Mouse (Mus musculus) stomach, embryonic 16.5 days (tissue): ENCODE results near the gene Rsph1. TPM values are rescaled to one million over a fixed set of nuclear protein-coding genes. Genes with fewer than 3 reads are reported as not detected.

Experiments used
- ATAC-seq: fragments of 200-750 bp; cut with Nextera tagmentation; 2 replicates; pipeline ENCODE4 v1.8.0; 2017; ENCODE audit warnings: moderate number of reproducible peaks, moderate TSS enrichment; ENCODE audit not compliant: insufficient read depth, low FRiP score
- H3K27ac ChIP-seq: fragments of 300-500 bp; sonication (generic); 2 replicates; pipeline ENCODE4 v1.5.1; 2014; ENCODE audit warnings: low read length
- H3K27me3 ChIP-seq: fragments of 300-500 bp; sonication (generic); 2 replicates; pipeline ENCODE4 v1.6.1; 2014; ENCODE audit warnings: low read length, control low read depth, mixed read lengths; ENCODE audit not compliant: control insufficient read depth, insufficient read depth
- H3K36me3 ChIP-seq: fragments of 300-500 bp; sonication (generic); 2 replicates; pipeline ENCODE4 v1.6.1; 2014; ENCODE audit warnings: low read length; ENCODE audit not compliant: control insufficient read depth, insufficient read depth
- H3K4me1 ChIP-seq: fragments of 300-500 bp; sonication (generic); 2 replicates; pipeline ENCODE4 v1.6.1; 2014; ENCODE audit warnings: low read length, control low read depth, mixed read lengths; ENCODE audit not compliant: control insufficient read depth, insufficient read depth
- H3K4me2 ChIP-seq: fragments of 300-500 bp; sonication (generic); 2 replicates; pipeline ENCODE4 v1.6.1; 2014; ENCODE audit warnings: low read depth, low read length, mixed read lengths
- H3K4me3 ChIP-seq: fragments of 300-500 bp; sonication (generic); replicated peaks from 2 replicates; pipeline ENCODE4 v1.5.1; 2014; ENCODE audit warnings: mild to moderate bottlenecking, low read length
- H3K9ac ChIP-seq: fragments of 300-500 bp; sonication (generic); 2 replicates; pipeline ENCODE4 v1.6.1; 2014; ENCODE audit warnings: low read length
- H3K9me3 ChIP-seq: fragments of 300-500 bp; sonication (generic); replicated peaks from 2 replicates; pipeline ENCODE4 v1.6.1; 2016; ENCODE audit warnings: low read length, control low read depth; ENCODE audit not compliant: control insufficient read depth
- WGBS: fragments of 180-500 bp; shearing (Covaris S2); extraction: QIAGEN DNeasy Blood & Tissue Kit; methylation state at CpG from one replicate; pipeline ENCODE4 v1.1.7; 2014; 5-methylcytosine and 5-hydroxymethylcytosine counted together
- polyA plus RNA-seq: library from polyadenylated mRNA; unstranded; fragments of >200 nt; fragmentation: Nextera tagmentation; extraction: Ambion mirVana; gene quantifications from 2 replicates; pipeline ENCODE4 v1.2.1, GENCODE M21; 2015

Rsph1 gene
- 1.5 and 2.5 TPM in 2 replicates for polyA plus RNA-seq

DNA sequence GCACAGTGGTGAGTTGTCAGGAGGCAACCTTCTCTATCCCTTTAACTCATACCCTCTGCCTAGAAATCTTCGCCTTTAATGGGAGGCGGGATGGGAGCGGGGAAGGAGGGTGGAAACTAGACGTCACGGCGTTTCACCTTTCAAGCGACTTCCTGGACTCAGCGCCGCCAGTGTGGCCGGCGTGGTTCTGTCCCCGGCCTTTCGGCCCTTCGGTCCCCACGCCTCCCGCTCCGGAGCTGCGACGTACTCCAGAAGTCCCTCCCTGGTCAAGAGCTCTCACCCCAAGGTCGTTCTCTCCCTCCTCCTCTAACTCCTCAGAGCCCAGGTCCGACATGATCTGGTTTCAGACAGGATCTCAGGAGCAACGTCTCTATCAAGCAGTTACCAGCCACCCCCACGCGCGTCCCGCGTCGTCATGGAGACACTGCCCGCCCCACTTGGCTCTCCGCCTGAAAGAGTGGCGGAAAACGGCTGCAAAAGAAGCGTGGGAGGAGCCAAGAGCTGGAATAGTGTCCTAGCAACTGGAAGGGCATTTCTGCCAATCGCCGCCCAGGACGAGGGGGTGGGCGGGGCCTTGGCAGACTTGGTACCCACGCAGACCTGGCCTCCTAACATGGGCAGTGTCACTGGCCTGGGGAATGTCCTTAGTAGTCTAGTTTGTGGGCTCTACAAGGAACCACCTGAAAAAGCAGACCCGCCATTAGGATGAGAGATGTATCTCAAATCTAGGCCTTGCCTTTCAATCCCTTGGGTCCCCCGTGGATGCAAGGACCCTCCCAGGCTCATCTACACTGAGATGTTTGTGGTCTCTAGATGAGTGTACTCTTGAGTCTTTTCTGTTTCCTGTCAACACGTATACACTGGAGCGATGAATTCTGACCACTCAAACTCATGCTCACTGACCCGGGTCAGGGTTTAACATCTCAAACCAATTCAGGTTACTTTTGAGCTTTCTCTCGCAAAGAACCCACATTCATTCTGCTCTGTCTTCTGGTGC lies at the start of gene Rsph1:
Gene Rsph1, minus strand, starts transcription at position 462 of the 997 bp plus-strand sequence.
- Histone ChIP-seq H3K36me3 (no peaks in the 10 kb centered on the region), H3K4me2 (peak within 1 kb of the TSS; percentile 81), H3K4me1 (0 out of 2 replicates have a peak, but pooled peaks cover 5% of the 10 kb centered on the region), H3K4me3 (peak within 1 kb of the TSS; percentile 53), H3K9me3 (no peaks in the 10 kb centered on the region), H3K9ac (peak within 1 kb of the TSS; percentile 57), H3K27ac (no peak within 1 kb of the TSS), H3K27me3 (no peaks in the 10 kb centered on the region)
- 10% methylated on average over 44 of the region's 44 CpGs for WGBS
- ATAC-seq: peak; percentile 91

DNA sequence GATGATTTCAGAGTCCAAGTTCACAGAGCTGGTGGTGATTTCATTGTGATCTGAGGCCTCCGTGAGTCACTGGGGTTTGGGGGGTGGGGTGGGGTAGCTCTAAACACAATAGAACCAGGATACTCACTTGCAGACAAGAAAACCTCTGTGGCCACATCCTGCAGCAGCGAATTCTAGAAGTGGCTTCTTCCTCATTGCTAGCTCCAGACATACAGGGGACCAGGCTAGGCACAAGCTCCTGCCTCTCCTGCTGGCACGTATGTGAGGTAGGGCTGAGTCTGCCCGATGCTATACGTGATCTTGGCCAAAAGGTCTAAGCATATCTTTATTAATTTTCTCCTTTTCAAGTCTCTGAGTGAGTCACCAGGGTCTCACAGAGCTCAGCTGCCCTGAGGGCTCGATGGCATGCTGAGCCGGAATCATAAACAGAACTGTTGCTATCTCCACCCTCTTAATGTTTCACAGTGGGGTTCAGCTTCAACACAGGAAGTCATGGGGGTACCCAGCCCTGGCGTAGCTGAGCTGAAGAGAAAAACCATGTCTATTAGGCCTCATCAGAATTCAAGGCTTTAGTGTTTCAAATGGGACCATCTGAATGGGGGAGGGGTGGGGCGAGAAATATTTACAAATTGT lies 49.2 kb upstream of the Rsph1 start:
- Histone ChIP-seq H3K9me3 (no peaks in the 10 kb centered on the region), H3K27me3 (no peaks in the 10 kb centered on the region), H3K36me3 (no peaks in the 10 kb centered on the region), H3K9ac (peak overlapping the region; percentile 32; the same call in 1 of the 2 replicates), H3K4me1 (peaks cover 24% of the 10 kb centered on the region), H3K4me2 (no peak overlapping the region), H3K27ac (no peak overlapping the region; the same call in 1 of the 2 replicates), H3K4me3 (no peak overlapping the region)
- 51% methylated on average over 9 of the region's 9 CpGs for WGBS
- ATAC-seq: no peak

GRCm38 (mm10) chr17:31325451-31326219 lies 48.5 kb upstream of the Rsph1 start:
- ATAC-seq: no peak
- H3K4me3 ChIP-seq: no peak overlapping the region
- H3K9me3 ChIP-seq: no peaks in the 10 kb centered on the region
- no peaks in the 10 kb centered on the region for H3K36me3 ChIP-seq
- no peak overlapping the region; the same call in 1 of the 2 replicates for H3K9ac ChIP-seq
- peaks cover 29% of the 10 kb centered on the region for H3K4me1 ChIP-seq
- 55% methylated on average over 13 of the region's 13 CpGs for WGBS
- peak overlapping the region; percentile 49 for H3K27ac ChIP-seq
- no peak overlapping the region for H3K4me2 ChIP-seq
- H3K27me3 ChIP-seq: no peaks in the 10 kb centered on the region

DNA sequence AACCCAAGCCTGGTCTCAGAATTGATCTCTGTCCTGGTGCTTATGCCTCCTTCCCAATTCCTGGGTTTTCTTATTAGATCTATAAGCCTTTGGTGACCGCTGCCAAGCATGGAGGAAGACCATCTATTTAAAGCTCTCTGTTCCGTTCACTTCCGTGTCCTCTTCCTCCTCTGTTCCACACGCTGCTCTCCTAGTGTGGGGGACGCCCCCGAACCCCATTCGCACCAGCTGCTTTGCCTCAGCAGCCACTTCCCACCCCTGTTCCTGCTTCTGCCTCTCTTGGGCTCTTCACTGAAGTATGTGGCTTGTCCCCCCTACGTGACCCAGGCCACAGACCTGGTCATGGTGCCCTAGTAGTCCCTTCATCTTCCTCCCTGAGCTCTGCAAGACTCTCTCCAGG lies 47.0 kb upstream of the Rsph1 start:
- Histone ChIP-seq H3K4me2 (no peak overlapping the region), H3K4me1 (peaks cover 32% of the 10 kb centered on the region), H3K4me3 (no peak overlapping the region), H3K36me3 (no peaks in the 10 kb centered on the region), H3K9ac (no peak overlapping the region; the same call in 1 of the 2 replicates), H3K27me3 (no peaks in the 10 kb centered on the region), H3K27ac (peak overlapping the region; percentile 75; the same call in 1 of the 2 replicates), H3K9me3 (no peaks in the 10 kb centered on the region)
- WGBS: 82% methylated on average over 8 of the region's 8 CpGs
- ATAC-seq: no peak

- peaks cover 32% of the 10 kb centered on the region for H3K4me1 ChIP-seq
- ATAC-seq: peak; percentile 33; the same call in 1 of the 2 replicates
These were observed 46.2 kb upstream of the Rsph1 start for GRCm38 (mm10) chr17:31323379-31323778.

DNA sequence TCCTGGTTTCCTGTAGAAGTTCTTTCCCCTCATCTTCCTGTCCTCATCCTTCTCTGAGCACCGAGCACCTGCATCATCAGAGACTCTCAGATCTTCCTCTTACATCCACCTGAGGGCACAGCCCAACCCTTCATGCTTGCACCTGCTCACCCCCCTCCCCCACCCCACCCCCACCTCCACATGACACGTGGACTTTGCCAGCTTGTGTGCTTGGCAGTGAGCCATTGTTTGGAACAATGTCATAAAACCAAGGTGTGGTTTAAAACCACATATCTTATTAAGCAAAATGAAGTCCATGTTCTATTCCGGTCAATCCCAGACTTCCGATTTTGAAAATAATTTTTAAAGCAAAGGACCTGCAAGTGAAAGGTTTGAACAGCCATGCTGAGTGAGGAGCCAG lies 45.3 kb upstream of the Rsph1 start:
- Histone ChIP-seq H3K36me3 (no peaks in the 10 kb centered on the region), H3K9ac (no peak overlapping the region), H3K27me3 (no peaks in the 10 kb centered on the region), H3K4me2 (no peak overlapping the region), H3K4me3 (no peak overlapping the region), H3K27ac (peak overlapping the region; percentile 75), H3K4me1 (peaks cover 32% of the 10 kb centered on the region), H3K9me3 (no peaks in the 10 kb centered on the region)
- 62% methylated on average over 4 of the region's 4 CpGs for WGBS
- ATAC-seq: peak; percentile 22; the same call in 1 of the 2 replicates

More at GRCm38 (mm10) chr17:31323379-31323778, 46.2 kb upstream of the Rsph1 start:
- Histone ChIP-seq H3K36me3 (no peaks in the 10 kb centered on the region), H3K27me3 (no peaks in the 10 kb centered on the region), H3K4me2 (no peak overlapping the region), H3K9ac (no peak overlapping the region), H3K27ac (peak overlapping the region; percentile 75), H3K4me3 (no peak overlapping the region), H3K9me3 (no peaks in the 10 kb centered on the region)
- 58% methylated on average over 4 of the region's 4 CpGs for WGBS

GRCm38 (mm10) chr17:31321425-31321824 lies 44.2 kb upstream of the Rsph1 start:
- H3K27ac ChIP-seq: no peak overlapping the region
- WGBS: 80% methylated on average over 12 of the region's 12 CpGs
- no peak overlapping the region for H3K9ac ChIP-seq
- H3K9me3 ChIP-seq: no peaks in the 10 kb centered on the region
- no peaks in the 10 kb centered on the region for H3K36me3 ChIP-seq
- no peaks in the 10 kb centered on the region for H3K27me3 ChIP-seq
- H3K4me2 ChIP-seq: no peak overlapping the region
- no peak overlapping the region for H3K4me3 ChIP-seq
- H3K4me1 ChIP-seq: peaks cover 30% of the 10 kb centered on the region
- ATAC-seq: no peak

DNA sequence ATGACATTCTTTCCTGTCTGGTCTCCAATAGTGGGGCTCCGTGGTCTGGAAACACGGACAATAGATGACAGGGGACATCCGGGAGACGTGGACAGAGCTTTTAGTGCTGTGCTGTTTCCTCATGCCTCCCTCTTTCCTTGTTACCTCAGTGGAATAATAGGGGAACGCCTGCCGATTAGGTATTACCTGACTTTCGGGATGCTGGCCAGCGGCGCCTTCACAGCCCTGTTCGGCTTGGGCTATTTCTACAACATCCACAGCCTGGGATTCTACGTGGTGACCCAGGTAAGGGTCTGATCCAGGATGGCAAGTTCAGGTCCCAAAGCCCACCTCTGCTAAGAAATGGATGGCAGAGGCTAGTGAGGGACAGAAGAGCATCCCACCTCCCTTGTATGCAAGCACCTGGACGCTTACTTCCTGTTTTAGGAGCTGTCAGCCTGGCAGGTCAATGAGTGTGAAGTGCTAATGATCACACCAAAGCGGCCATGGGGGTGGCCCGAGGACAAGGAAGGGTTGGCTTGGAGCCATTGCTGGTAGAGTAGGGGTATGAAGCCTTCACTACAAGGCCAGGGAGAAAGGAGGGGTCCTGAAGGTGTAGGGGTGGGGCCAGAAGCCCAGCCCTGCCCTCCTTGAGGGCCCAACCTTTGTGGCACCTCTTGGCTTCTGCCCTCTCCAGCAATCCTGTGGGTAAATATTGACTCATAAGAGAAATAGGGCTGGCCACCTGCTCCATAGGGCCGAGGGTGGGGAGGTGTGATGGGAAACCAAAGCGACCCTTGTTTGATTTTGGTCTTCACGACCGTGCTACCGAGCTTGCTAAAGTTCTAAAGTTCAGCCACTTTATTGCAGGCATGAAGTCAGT lies 42.0 kb upstream of the Rsph1 start:
- Histone ChIP-seq H3K4me1 (peaks cover 28% of the 10 kb centered on the region), H3K27ac (peak overlapping the region; percentile 70), H3K9ac (no peak overlapping the region), H3K36me3 (no peaks in the 10 kb centered on the region), H3K4me2 (no peak overlapping the region), H3K4me3 (no peak overlapping the region), H3K27me3 (no peaks in the 10 kb centered on the region), H3K9me3 (no peaks in the 10 kb centered on the region)
- WGBS: 80% methylated on average over 19 of the region's 19 CpGs
- peak; percentile 42; the same call in 1 of the 2 replicates for ATAC-seq
